Mouse (Mus musculus): ENCODE data around the gene Snrpg. TPM values are rescaled to one million over a fixed set of nuclear protein-coding genes. Genes with fewer than 3 reads are reported as not detected.
"Not testable (repeated sequence)": the region's sequence is repeated elsewhere in the genome, so short reads cannot be mapped to it uniquely, and the experiment has no call there.

Gene Snrpg
- total RNA-seq, 2 experiments from 2014 or later = 32.4 to 45.6 TPM

DNA sequence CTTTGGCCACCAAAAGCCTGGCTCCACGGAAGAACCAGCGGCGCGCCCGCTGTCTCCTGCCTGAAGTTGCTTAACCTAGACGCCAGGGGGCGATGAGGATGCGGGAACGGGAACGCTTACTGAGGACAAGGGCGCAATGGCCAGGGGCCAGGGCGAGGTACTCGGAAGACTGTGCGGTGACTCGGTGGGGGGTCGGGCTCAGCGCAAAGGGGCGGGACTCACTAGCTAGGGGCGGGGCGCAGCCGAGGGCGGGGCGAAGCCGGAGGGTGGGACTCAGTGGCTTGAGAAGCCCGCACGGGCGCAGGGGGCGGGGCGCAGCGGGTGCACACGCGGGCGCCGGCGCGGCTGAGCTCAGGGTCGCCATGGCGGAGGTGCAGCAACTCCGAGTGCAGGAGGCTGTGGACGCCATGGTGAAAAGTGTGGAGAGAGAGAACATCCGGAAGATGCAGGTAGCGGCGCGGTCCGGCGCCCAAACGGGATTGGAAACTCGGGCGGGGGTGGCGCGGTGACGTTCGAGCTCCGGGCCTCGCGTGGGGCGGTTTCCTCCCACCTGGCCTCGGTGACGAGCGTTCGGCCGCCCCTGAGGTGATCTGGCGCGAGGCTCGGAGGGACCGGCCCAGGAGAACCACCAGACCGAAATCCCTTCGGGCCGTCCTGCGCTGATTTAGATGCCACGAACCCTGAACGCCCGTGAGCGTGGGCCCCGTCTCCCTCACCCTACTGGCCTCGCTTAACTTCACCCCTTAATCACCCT is 5.6 kb upstream of the Snrpg start, which contains the start of gene Fam136a:
Gene Fam136a, plus strand, starts transcription at position 276 of the 754 bp plus-strand sequence.
- intact Hi-C loops (cut with DNase I; ENCODE audit: low total_unique reads) = no loop called here

DNA sequence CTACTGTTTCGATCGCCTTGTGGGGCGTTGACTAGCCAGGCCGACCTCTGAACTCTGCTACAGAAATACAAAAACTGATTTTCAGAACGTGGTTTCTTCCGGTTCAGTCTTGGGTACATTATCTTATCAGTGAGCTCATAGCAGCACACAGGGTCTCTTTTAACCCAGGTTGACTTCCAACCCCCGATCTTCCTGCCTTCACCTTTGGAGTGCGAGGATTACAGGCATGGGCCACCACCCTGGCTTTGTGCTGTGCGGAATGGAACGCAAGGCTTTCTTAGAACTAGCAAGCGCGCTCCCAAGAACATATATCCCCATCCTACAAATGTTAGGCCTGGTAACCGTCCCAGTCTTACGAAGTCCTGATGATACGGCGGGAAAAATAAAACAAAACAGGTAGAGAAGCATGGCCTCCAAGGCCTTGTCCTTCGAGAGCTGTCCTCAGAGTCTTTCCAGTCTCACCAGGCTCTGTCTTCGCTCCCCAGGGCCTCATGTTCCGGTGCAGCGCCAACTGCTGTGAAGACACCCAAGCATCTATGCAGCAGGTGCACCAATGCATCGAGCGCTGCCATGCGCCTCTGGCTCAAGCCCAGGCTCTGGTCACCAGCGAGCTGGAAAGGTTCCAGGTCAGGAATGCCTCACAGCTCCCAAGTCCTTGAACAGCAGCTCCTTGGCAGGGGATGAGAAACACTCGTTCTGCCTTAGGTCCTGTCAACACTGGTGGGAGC is 4.8 kb upstream of the Snrpg start:
- intact Hi-C loops (cut with DNase I; ENCODE audit: low total_unique reads) = no loop called here
- peak; percentile 35 for DNase-seq

More for the DNA sequence above, 5.6 kb upstream of the Snrpg start, which contains the start of gene Fam136a:
- peak; percentile 97 for DNase-seq

DNA sequence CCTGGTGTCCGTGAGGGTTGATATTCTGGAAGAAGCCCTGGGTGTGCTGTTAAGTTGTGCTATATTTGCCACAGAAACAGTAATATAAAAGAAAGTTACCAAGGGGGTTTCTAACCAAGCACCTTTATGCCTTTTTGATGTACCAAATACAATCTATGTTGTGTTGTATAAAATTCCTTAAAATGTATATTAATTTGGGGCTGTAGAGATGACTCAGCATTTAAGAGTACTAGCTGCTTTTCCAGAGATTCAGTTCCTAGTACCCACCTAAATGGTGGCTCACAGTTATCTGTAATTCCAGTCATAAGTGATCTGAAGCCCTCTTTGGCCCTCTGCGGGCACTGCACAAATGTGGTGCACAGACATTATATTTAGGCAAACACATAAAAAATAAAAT is 4.3 kb upstream of the Snrpg start:
- no peak for DNase-seq
- intact Hi-C loops (cut with DNase I; ENCODE audit: low total_unique reads) = no loop called here

DNA sequence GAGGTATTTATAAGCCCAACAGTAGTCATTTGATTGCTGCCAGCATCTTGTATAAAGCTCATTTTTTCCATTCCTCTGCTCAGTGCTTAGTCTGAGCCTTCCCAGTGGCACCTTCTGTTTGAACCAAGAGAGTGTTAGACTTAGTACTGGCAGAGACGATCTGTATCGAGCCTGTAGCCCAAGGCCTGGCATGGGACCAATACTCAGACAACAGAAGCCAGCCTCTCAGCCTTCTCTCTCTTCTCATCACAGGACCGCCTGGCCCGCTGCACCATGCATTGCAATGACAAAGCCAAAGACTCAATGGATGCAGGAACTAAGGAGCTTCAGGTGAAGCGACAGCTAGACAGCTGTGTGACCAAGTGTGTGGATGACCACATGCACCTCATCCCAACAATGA is 2.6 kb upstream of the Snrpg start:
- no peak for DNase-seq
- intact Hi-C loops (cut with DNase I; ENCODE audit: low total_unique reads) = no loop called here

DNA sequence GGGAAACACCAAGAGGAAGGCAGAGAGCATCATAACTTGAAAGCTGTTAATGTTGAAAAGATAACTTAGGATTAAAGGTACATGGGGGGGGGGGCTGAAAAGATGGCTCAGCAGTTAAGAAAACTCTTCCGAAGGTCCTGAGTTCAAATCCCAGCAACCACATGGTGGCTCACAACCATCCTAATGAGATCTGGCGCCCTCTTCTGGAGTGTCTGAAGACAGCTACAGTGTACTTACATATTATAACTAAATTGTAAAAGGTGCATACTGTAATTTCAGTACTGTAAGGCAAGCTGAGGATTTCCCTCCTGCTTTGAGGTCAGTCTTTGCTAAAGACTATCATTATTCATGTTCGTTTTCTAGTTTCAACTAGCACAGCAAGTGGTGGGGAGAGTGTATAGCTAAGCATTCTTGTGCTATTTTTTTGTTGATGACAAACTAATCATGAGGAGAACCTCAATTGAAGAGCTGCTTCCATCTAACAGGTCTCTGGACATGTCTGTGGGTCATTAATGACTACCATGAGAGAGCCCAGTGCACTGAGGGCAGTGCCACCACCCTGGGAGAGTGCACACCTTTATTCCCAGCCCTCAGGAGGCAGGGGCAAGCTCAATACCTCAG is 901 bp upstream of the Snrpg start:
- no peak for DNase-seq
- intact Hi-C loops (cut with DNase I; ENCODE audit: low total_unique reads) = no loop called here

DNA sequence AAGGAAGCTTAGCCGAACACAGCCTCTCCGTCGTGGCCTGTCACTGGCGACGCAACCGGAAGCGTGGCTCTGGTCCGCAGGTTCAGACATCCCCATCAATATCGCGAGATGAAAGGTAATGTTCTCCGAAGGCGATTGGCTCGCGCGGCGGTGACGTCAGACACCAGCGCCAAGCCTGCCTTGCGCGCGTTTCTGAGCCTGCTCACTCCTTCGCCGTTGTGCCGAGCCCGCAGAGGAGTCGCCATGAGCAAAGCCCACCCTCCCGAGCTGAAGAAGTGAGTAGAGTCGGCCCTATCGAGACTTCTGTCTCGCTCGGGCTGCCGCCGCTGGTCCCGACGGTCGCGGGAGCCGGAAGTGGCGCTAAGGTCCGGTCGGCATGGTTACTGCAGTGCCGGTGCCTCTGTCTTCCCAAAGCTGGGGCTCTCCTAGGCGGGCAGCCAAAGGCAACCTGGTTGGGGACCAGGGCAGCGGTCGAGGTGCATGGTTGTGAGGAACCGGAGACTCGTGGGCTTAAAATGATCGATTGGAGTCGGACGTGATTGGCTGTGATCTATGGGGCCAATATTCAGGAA is 322 bp downstream of the Snrpg start:
- peak; percentile 94 for DNase-seq
- intact Hi-C loops (cut with DNase I; ENCODE audit: low total_unique reads) = no loop called here

DNA sequence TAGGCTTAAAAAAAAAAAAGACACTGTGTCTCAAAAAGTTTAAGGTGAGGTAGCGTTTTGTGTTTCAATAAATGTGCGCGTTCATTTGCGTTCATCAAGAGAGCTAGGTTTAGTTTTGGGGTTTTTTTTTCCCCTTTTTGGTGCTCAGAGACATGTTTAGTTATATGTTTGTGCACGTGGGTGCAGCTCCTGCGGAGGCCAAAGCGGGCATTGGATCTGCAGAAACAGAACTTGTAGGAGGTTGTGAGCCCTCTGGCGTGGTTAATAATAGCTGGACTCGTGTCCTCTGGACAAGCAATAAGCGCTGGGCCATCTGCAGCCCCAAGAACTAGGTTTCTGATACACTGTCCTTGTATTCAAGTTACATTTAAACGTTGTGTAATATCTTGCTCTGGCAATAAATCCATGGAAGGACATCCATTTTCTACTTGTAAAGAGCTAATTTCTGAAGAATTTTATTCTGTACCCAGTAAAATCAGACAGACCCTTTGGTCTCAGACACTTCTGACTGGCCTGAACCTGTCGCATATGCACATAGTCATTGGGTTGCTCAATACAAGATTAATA is 929 bp downstream of the Snrpg start:
- DNase-seq = no peak
- intact Hi-C loops (cut with DNase I; ENCODE audit: low total_unique reads) = no loop called here

DNA sequence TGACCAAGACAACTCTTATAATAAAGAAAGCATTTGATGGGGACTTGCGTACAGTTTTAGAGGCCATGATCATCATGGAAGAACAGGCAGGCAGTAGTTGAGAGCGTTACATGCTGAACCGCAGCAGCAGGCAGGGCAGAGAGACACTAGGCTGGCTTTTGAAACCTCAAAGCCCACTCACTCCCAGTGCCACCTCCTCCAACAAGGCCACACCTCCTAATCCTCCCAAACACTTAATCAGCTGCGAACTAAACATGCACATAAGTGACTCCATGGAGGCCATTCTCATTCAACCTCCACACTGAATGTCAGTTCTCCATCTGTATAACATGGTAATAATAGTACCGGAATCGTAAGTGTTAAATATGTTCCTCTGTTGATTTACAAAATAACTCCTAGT is 2.5 kb downstream of the Snrpg start:
- intact Hi-C loops (cut with DNase I; ENCODE audit: low total_unique reads) = no loop called here
- no peak for DNase-seq

DNA sequence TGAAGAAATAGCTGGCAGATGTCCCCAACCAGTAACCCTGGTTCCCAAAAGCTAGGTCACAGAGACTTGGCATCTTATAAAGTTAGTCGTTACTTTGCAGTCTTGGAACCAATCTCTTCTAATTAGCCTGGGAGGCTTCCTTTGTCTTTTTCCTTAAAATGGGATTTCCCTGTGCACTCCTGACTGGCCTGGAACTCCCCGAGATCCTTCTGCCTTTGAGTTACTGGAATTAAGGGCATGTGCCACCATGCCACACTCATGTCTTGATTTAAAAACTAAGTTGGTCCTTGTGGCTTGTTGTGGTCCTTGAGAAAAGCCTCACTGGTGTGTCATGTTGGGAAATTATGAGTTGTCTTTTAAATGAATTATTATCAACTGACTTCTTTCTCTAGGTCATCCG is 7.2 kb downstream of the Snrpg start:
- intact Hi-C loops (cut with DNase I; ENCODE audit: low total_unique reads) = no loop called here
- no peak for DNase-seq

DNA sequence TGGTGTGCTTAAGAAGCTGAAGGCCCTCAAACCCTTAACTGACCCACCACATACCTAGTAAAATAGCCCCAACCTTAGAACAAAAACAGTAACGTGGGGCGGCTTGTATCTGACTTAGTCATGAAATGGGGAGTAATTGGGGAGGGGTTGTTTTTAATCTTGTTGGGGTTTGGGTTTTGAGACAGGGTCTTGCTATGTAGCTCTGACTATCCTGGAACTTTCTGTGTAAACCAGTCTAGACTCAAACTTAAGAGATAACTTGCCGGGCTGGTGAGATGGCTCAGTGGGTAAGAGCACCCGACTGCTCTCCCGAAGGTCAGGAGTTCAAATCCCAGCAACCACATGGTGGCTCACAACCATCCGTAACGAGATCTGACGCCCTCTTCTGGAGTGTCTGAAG is 9.0 kb downstream of the Snrpg start:
- intact Hi-C loops (cut with DNase I; ENCODE audit: low total_unique reads); DNase-seq: not testable (repeated sequence)

DNA sequence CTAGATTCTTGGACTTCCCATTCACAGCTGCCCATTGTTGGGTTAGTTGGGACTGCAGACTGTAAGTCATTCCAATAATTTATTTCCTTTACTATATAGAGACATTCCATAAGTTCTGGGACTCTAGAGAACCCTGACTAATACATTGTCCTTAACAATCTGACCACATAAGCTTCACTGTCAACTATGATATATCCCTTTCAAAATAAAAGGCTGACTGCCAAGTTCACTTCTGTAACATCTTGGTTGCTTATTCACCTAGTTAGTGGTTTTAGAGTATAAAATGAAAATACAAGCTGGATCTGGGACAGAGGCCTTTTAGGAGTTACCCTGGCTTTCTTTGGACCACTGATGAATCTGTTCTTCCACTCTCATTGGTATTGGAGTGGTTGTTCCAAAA is 11.4 kb downstream of the Snrpg start:
- no peak for DNase-seq
- intact Hi-C loops (cut with DNase I; ENCODE audit: low total_unique reads) = no loop called here

DNA sequence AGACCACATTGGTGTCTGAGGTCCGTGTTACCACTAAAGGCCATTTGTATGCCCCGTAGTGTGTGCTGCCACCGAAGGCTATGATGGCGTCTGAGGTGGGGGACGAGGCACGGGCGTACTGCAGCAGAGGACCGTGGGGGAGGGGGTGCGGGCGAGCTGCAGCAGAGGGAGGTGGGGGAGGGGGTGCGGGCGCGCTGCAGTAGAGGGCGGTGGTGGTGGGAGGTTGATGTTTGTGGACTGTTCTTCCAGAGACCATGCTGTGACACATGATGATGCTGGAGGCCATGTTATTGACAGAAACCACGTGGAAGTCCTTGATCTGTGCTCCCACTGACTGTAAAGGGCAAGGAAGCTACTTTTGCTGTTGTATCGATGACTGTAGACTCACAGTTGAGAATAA is 12.3 kb downstream of the Snrpg start:
- intact Hi-C loops (cut with DNase I; ENCODE audit: low total_unique reads) = no loop called here
- no peak for DNase-seq

DNA sequence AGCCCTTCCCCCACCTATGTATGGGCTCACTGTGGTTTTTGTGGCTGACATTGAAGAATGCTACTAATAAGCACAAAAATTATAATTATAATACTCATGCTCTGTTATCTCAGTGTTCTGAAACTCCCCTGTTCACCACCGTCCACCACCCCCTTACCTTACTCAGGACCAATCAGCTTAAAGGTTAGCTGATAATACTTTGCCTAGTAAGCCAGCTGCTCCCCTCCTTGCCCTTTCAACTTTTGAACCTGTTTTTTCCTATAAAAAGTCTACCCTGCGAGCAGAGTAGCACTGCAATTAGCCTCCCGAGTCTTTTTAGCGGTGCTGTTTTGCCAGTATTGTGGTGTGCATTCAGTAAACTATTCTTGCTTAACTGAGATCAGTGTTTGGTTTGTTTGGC is 13.6 kb downstream of the Snrpg start:
- intact Hi-C loops (cut with DNase I; ENCODE audit: low total_unique reads) = no loop called here
- DNase-seq = no peak

DNA sequence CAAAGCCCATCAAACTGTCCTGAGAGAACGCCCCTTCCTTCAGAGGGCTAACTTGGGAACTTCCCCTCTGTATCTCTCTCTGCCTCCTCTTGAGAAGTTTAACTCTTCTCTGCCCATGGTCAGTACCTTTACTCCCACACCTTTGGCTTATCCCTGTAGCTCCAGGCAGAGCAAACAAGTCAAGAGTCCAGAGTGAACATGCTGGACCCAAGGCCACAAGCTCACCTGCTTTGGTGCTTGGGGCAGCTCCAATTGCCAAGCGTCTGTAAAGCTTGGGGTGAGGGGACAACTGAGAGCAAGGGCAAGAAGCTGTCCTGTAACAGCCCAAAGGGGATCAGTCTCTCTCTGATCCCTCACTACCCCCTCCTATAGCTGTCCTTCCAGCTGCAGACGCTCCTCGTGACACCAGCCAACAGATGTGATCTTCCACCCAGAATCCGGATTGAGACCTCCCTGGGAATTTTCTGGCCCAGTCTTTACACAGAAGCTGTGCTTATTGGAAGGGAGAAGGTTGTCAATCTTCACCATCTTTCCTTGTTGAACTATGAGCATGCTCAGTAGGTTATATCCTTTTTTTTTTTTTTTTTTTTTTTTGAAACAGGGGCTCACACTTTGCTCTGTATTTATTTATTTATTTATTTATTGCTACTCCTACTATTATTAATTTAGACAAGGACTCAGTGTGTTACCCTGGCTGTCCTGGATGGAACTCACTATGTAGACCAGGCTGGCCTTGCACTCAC is 14.4 kb downstream of the Snrpg start:
- intact Hi-C loops (cut with DNase I; ENCODE audit: low total_unique reads) = no loop called here
- DNase-seq = no peak

DNA sequence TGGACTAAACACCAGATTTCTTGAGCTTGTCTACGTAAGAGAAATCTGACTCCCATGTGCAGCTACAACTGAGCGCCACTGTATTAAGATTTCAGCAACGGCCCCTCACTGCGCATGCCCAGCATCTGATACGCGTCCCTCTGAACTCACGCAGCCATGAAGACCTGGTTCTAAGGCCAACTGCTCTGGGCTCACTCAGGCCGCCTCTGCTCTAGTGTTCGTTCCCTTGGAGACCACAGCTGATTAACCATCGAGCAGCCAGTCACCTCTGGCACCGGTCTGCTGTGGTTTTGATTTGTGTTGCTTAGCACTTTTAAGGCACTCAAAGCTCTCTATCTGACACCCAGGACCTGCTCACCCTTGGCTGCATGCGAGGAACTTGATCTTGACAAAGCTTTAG is 16.2 kb downstream of the Snrpg start:
- intact Hi-C loops (cut with DNase I; ENCODE audit: low total_unique reads) = no loop called here
- no peak for DNase-seq

DNA sequence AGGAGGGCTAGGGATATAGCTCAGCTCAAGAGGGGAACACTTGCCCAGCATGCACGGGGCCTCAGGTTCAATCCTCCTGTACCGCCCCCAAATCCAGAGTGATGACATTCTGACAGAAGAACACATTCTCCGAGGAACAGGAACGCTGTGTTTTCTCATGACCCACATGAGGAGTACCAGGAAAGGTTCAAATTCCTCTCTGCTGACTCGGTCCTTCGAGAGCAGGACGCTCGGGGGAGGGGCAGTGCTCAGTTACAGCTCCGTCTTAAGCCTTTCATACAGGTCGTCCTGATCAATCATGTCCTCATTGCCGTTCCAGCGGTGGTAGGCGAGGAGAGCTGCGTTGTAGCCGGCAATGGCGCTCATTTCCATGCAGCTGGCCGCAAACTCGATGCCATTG is 17.4 kb downstream of the Snrpg start:
- intact Hi-C loops (cut with DNase I; ENCODE audit: low total_unique reads) = no loop called here
- DNase-seq = no peak

DNA sequence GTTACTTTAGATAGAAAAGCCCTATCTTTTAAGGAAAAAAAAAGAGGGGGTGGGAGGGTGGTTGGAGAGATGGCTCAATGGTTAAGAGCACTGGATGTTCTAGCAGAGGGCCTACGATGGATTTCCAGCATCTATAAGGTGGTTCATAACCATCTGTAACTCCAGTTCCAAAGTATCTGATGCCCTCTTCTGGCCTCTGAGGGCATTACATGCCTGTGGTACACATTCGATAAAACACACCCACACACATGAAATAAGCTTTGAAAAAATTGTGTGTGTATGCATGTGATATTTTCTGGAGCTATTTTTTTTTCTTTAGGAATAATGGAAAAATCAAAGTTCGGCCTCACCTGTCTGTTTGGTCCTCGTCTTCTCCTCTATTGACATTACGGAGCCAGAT is 20.2 kb downstream of the Snrpg start:
- intact Hi-C loops (cut with DNase I; ENCODE audit: low total_unique reads) = no loop called here
- no peak for DNase-seq

DNA sequence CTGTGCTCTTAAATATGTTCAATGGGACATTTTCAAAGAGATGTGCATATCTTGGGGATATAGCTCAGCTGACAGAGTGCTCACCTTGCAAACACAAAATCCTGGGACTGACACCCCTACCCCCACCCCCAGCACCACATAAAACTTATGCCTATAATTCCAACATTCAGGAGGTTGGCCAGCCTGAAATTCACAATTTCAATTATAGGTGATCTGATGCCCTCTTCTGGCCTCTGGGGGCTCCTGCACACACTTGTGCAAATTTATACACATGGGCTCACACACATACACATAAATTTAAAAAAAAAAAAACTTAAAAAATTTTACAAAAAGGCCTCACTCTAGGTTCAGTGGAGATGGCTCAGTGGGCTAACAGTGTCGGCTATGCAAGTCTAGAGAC is 22.1 kb downstream of the Snrpg start:
- intact Hi-C loops (cut with DNase I; ENCODE audit: low total_unique reads) = no loop called here
- DNase-seq = no peak

DNA sequence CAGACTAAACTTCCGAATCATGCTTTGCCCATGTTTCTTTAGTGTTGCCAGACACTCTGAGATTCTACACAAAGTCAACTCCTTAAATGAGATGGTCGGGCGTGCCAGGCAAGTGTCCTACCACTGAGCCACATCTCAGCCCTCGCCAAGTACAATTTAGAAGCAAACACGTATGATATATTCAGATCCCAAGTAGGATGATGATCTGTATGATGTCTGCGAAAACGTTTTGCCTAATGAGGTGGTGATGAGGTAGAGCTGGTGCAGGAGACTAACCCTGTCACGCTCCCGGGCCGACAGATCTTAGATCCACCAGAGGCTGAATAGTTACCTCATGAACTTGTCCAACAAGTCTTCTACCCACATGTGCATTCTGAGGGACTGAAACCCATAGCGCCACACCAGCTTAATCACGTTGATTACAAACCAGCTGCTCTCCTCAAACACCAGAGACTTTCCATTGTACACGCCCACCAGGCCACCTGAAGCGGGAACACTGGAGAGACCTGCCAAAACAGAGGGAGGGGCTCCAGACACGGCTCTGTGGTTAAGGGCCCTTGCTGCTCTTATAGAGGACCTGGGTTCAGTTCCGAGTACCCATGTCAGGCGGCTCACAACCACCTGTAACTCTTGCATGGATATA is 23.1 kb downstream of the Snrpg start:
- no peak for DNase-seq
- intact Hi-C loops (cut with DNase I; ENCODE audit: low total_unique reads) = no loop called here
